In genomic region chr2:70565651-70566602, GRCm38 (mm10) we compare ENCODE assay signal across 10 mouse cellular contexts. TPM values are rescaled to one million over a fixed set of nuclear protein-coding genes. Genes with fewer than 3 reads are reported as not detected.
DNase-seq lines count a peak whose midpoint lies in the region; ATAC-seq and TF ChIP-seq lines count a peak whose summit lies in the region.
"Had no signal": no experiment of that assay in that cellular context is flagged by ENCODE, and none has a peak within 500 bp of the region (broad histone marks: within the 10 kb centered on the region; RNA-seq: fewer than 3 reads in every experiment).

No protein-coding gene starts in this region.

- H3K4me2 ChIP-seq in kidney, embryonic 15.5 days = peak overlapping the region; percentile 76
- H3K4me2 ChIP-seq in hindbrain, embryonic 12.5 days (replicated peaks) = peak overlapping the region; percentile 55
- peak overlapping the region; percentile 60 for H3K4me2 ChIP-seq in midbrain, postnatal 0 days (ENCODE audit: low read depth, low read length, poor library complexity, severe bottlenecking)

- H3K27ac ChIP-seq in kidney, embryonic 15.5 days = no peak overlapping the region
- peak overlapping the region; percentile 89 for H3K27ac ChIP-seq in hindbrain, embryonic 12.5 days
- peak overlapping the region; percentile 88 for H3K27ac ChIP-seq in midbrain, postnatal 0 days (ENCODE audit: low read depth, low read length)
- H3K27ac ChIP-seq: liver, embryonic 14.5 days had no signal

- WGBS in kidney, embryonic 15.5 days = 5% methylated on average over 30 of the region's 30 CpGs
- 4% methylated on average over 30 of the region's 30 CpGs for WGBS in hindbrain, embryonic 12.5 days
- WGBS in midbrain, postnatal 0 days = 8% methylated on average over 30 of the region's 30 CpGs

- H3K4me1 ChIP-seq in kidney, embryonic 15.5 days = peaks cover 82% of the 10 kb centered on the region
- H3K4me1 ChIP-seq in hindbrain, embryonic 12.5 days = peaks cover 73% of the 10 kb centered on the region
- 0 out of 2 replicates have a peak, but pooled peaks cover 2% of the 10 kb centered on the region for H3K4me1 ChIP-seq in midbrain, postnatal 0 days (ENCODE audit: insufficient read depth, low read length)

- peaks cover 98% of the 10 kb centered on the region for H3K27me3 ChIP-seq in kidney, embryonic 15.5 days
- H3K27me3 ChIP-seq in hindbrain, embryonic 12.5 days = peaks cover 99% of the 10 kb centered on the region
- H3K27me3 ChIP-seq in midbrain, postnatal 0 days (ENCODE audit: insufficient read depth, low read length) = peaks cover 16% of the 10 kb centered on the region

- no peaks in the 10 kb centered on the region for H3K36me3 ChIP-seq in kidney, embryonic 15.5 days
- no peaks in the 10 kb centered on the region for H3K36me3 ChIP-seq in hindbrain, embryonic 12.5 days
- no peaks in the 10 kb centered on the region for H3K36me3 ChIP-seq in midbrain, postnatal 0 days (ENCODE audit: insufficient read depth, low read length)

- H3K4me3 ChIP-seq in kidney, embryonic 15.5 days (replicated peaks) = peak overlapping the region; percentile 42
- H3K4me3 ChIP-seq in hindbrain, embryonic 12.5 days = peak overlapping the region; percentile 46
- H3K4me3 ChIP-seq in midbrain, postnatal 0 days (ENCODE audit: low read depth, low read length) = peak overlapping the region; percentile 48

- ATAC-seq in kidney, embryonic 15.5 days (replicated peaks; ENCODE audit: low FRiP score) = peak; percentile 20; the same call in 1 of the 2 replicates
- ATAC-seq in hindbrain, embryonic 12.5 days (ENCODE audit: low FRiP score) = 0 out of 2 replicates have a peak, but pooled peaks have one; percentile 27
- ATAC-seq in midbrain, postnatal 0 days (ENCODE audit: low FRiP score) = no peak

- H3K9me3 ChIP-seq in kidney, embryonic 15.5 days (replicated peaks) = no peaks in the 10 kb centered on the region
- H3K9me3 ChIP-seq in hindbrain, embryonic 12.5 days (replicated peaks) = no peaks in the 10 kb centered on the region
- no peaks in the 10 kb centered on the region for H3K9me3 ChIP-seq in midbrain, postnatal 0 days (ENCODE audit: low read length)

- no peak for TF ChIP-seq CTCF in midbrain, postnatal 0 days (IDR thresholded peaks at IDR 0.05)

- no peak overlapping the region for H3K9ac ChIP-seq in kidney, embryonic 15.5 days
- peak overlapping the region; percentile 71 for H3K9ac ChIP-seq in hindbrain, embryonic 12.5 days
- peak overlapping the region; percentile 73 for H3K9ac ChIP-seq in midbrain, postnatal 0 days (replicated peaks; ENCODE audit: low read length, poor library complexity, severe bottlenecking)
- H3K9ac ChIP-seq: liver, embryonic 14.5 days had no signal

- no peak for DNase-seq in kidney, postnatal 10 days
- peak; percentile 40 for DNase-seq in embryo, embryonic 11 days
- no peak for DNase-seq in midbrain, postnatal 0 days (ENCODE audit: low spot score)
- DNase-seq in cerebellum, adult 9-10 months = no peak
- DNase-seq in ovary, adult 18-20 months (ENCODE audit: low spot score) = no peak
- no peak for DNase-seq in ovary, postnatal 10 days (ENCODE audit: low spot score)
- DNase-seq: adrenal gland, postnatal 10 days had no signal

RNA-seq across cellular contexts. Expression of gene Gad1, which starts 13.1 kb away (rescaled TPM):
- 0.23 and 0.36 TPM in 2 replicates for polyA plus RNA-seq in kidney, embryonic 15.5 days (2015; fragmentation: Nextera tagmentation; extraction: Ambion mirVana)
- 24.4 and 24.9 TPM in 2 replicates for polyA plus RNA-seq in hindbrain, embryonic 12.5 days (2016; fragmentation: Nextera tagmentation; extraction: Ambion mirVana)
- total RNA-seq in midbrain, postnatal 0 days (2014; rRNA removed) = 154 and 181 TPM in 2 replicates
- polyA plus RNA-seq in midbrain, postnatal 0 days (2015; fragmentation: Nextera tagmentation; extraction: Ambion mirVana) = 160 and 176 TPM in 2 replicates

RNA-seq across cellular contexts. Expression of gene Erich2, which starts 57.3 kb away (rescaled TPM):
- 1.9 and 2.3 TPM in 2 replicates for polyA plus RNA-seq in kidney, embryonic 15.5 days (2015; fragmentation: Nextera tagmentation; extraction: Ambion mirVana)
- polyA plus RNA-seq in hindbrain, embryonic 12.5 days (2016; fragmentation: Nextera tagmentation; extraction: Ambion mirVana) = 2.6 and 3.4 TPM in 2 replicates
- 0.52 and 0.66 TPM in 2 replicates for total RNA-seq in midbrain, postnatal 0 days (2014; rRNA removed)
- polyA plus RNA-seq in midbrain, postnatal 0 days (2015; fragmentation: Nextera tagmentation; extraction: Ambion mirVana) = 3.1 and 3.4 TPM in 2 replicates
- polyA plus RNA-seq: liver, embryonic 14.5 days had no signal

Comparison
In these comparisons a context has a peak if more than half of its experiments do, and no peak if none do; other contexts are left out.
1. RNA of gene Gad1, which starts 13.1 kb away (polyA plus RNA-seq): 160 to 176 TPM in midbrain, postnatal 0 days and 24.4 to 24.9 TPM in hindbrain, embryonic 12.5 days; 0.23 to 0.36 TPM in kidney, embryonic 15.5 days; every median in the first group is over 10 times any median in the second.
2. Peak in every context shown above with its lines, with median percentiles within 50 percentile points of each other: H3K4me2 ChIP-seq and H3K4me3 ChIP-seq.